Mouse (Mus musculus): ENCODE measurements around the gene Clgn.

GRCm38 (mm10) chr8:83405548-83405947, 15.9 kb downstream of the Clgn start:
- TF ChIP-seq CTCF (IDR thresholded peaks at IDR 0.05; ENCODE audit: low read depth): no peak
- TF ChIP-seq EP300 (IDR thresholded peaks at IDR 0.05; ENCODE audit: low read depth): no peak

Data from heart, postnatal 0 days (tissue).